Mouse (Mus musculus): Measurements from ENCODE around the gene Amh. TPM values are rescaled to one million over a fixed set of nuclear protein-coding genes. Genes with fewer than 3 reads are reported as not detected.

The Amh gene
- polyA plus RNA-seq, 1 experiment from 2014 or later = 0.09 TPM

GRCm38 (mm10) chr10:80854913-80855748 lies 50.1 kb downstream of the Amh start, which contains the start of the genes Lsm7 and Sppl2b:
Gene Lsm7, minus strand, starts transcription at chr10:80855209.
Gene Sppl2b, plus strand, starts transcription at chr10:80855275.
- Histone ChIP-seq H3K4me2 (peak within 1 kb of the TSS; percentile 99), H3K27me3 (no peaks in the 10 kb centered on the region), H3K4me1 (peaks cover 43% of the 10 kb centered on the region), H3K9me3 (no peaks in the 10 kb centered on the region), H3K36me3 (peaks cover 20% of the 10 kb centered on the region), H3K4me3 (peak within 1 kb of the TSS; percentile 78), H3K27ac (no peak within 1 kb of the TSS), H3K9ac (peak within 1 kb of the TSS; percentile 79)
- under 1% methylated on average over 81 of the region's 81 CpGs for WGBS
- peak; percentile 74 for ATAC-seq (ENCODE audit: borderline replicate concordance, extremely low read depth, low FRiP score, low TSS enrichment)

DNA sequence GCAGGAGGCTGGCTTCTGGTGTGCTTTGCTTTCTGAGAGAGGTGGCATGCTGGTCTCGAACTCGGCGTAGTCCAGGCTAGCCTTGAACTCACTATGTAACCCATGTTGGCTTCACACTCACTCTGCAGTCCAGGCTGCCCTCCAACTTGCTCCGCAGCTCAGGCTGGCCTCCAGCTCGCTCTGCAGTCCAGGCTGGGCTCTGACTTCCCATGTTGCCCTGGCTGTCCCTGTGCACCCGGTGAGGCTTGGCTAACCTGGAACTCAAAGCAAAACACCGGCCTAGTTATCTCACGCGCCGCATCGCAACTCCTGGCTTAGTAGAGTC lies 50.7 kb downstream of the Amh start:
- Histone ChIP-seq H3K4me1 (peaks cover 43% of the 10 kb centered on the region), H3K27ac (no peak overlapping the region), H3K4me2 (peak overlapping the region; percentile 99), H3K36me3 (peaks cover 20% of the 10 kb centered on the region), H3K27me3 (no peaks in the 10 kb centered on the region), H3K9ac (peak overlapping the region; percentile 79), H3K4me3 (peak overlapping the region; percentile 78), H3K9me3 (no peaks in the 10 kb centered on the region)
- WGBS = 16% methylated on average over 11 of the region's 11 CpGs
- no peak for ATAC-seq (ENCODE audit: borderline replicate concordance, extremely low read depth, low FRiP score, low TSS enrichment)

DNA sequence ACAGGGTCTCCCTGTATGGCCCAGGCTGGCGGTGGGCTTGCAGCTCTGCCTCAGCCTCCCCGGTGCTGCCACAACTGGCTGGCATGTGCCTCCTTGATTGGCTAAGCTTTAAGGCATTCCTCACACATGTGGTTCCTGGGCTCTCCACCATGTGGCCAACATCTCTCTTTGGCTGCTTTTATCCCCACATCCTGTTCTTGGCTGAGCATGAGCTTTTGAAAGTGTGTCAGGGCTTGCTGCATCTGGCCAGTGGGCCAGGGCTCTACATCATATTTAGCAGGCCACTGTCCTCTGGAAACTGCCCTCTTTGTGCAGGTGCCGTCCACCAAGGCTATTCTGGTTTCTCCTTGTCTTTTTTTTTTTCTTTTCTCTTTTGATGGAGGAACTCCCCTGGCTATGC lies 51.2 kb downstream of the Amh start:
- Histone ChIP-seq H3K27ac (no peak overlapping the region), H3K4me2 (peak overlapping the region; percentile 99), H3K27me3 (no peaks in the 10 kb centered on the region), H3K4me1 (peaks cover 43% of the 10 kb centered on the region), H3K9ac (peak overlapping the region; percentile 79), H3K9me3 (no peaks in the 10 kb centered on the region), H3K4me3 (peak overlapping the region; percentile 78), H3K36me3 (peaks cover 18% of the 10 kb centered on the region)
- ATAC-seq (ENCODE audit: borderline replicate concordance, extremely low read depth, low FRiP score, low TSS enrichment) = no peak
- 39% methylated on average over 3 of the region's 3 CpGs for WGBS

DNA sequence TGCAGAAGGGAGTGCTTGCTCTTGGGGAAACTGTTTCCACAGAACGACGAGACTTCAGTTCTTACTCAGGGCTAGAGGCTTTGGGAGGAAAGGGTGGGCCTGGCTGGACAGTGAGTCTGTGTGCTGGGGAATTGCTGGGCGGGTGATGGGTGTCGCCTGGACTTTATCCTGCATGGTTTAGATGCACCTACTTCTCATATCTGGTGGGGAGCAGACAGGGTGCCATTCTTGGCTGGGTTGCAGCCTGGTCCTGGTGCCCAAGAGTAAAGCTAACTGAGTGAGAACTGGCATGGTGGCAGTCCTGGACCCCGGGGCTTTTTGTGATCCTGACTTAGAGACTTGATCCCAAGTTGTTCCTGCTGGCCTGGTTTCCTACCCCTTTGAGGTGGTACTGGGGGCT lies 51.9 kb downstream of the Amh start:
- peak overlapping the region; percentile 79; the same call in 1 of the 2 replicates for H3K9ac ChIP-seq
- peak overlapping the region; percentile 63; the same call in 1 of the 2 replicates for H3K27ac ChIP-seq
- H3K27me3 ChIP-seq = no peaks in the 10 kb centered on the region
- WGBS = 65% methylated on average over 5 of the region's 5 CpGs
- no peak overlapping the region; the same call in 1 of the 2 replicates for H3K4me3 ChIP-seq
- peak overlapping the region; percentile 99; the same call in 1 of the 2 replicates for H3K4me2 ChIP-seq
- H3K9me3 ChIP-seq = no peaks in the 10 kb centered on the region
- H3K36me3 ChIP-seq = peaks cover 18% of the 10 kb centered on the region
- peaks cover 43% of the 10 kb centered on the region for H3K4me1 ChIP-seq
- no peak for ATAC-seq (ENCODE audit: borderline replicate concordance, extremely low read depth, low FRiP score, low TSS enrichment)

MicroRNA genes within 50 kb of the gene (microRNA counts, 519-probe panel; counts per million panel counts)
- 19.7 counts per million for microRNA mmu-miR-1982

Small RNA genes within 50 kb of the gene (microRNA-seq; reads per million reads assigned to microRNA genes)
- 1.7 reads per million for gene Mir1982

Other genes with a start within 250 kb of the Amh start
- gene Rexo1, start 243.7 kb upstream of the Amh start, polyA plus RNA-seq (2015; fragmentation: Nextera tagmentation; extraction: Ambion mirVana) = 25.0 and 25.8 TPM in 2 replicates
- 10.1 and 10.2 TPM in 2 replicates for gene Klf16, start 227.9 kb upstream of the Amh start, polyA plus RNA-seq (2015; fragmentation: Nextera tagmentation; extraction: Ambion mirVana)
- 122 and 133 TPM in 2 replicates for gene Abhd17a, start 214.9 kb upstream of the Amh start, polyA plus RNA-seq (2015; fragmentation: Nextera tagmentation; extraction: Ambion mirVana)
- 79.0 and 84.8 TPM in 2 replicates for gene Scamp4, start 202.4 kb upstream of the Amh start, polyA plus RNA-seq (2015; fragmentation: Nextera tagmentation; extraction: Ambion mirVana)
- gene Adat3, start 202.4 kb upstream of the Amh start, polyA plus RNA-seq (2015; fragmentation: Nextera tagmentation; extraction: Ambion mirVana) = 9.1 TPM in 2 replicates
- 3.2 and 5.1 TPM in 2 replicates for gene Gm49322, start 199.2 kb upstream of the Amh start, polyA plus RNA-seq (2015; fragmentation: Nextera tagmentation; extraction: Ambion mirVana)
- gene Csnk1g2, start 182.4 kb upstream of the Amh start, polyA plus RNA-seq (2015; fragmentation: Nextera tagmentation; extraction: Ambion mirVana) = 142 and 152 TPM in 2 replicates
- 83.0 and 85.2 TPM in 2 replicates for gene Btbd2, start 148.2 kb upstream of the Amh start, polyA plus RNA-seq (2015; fragmentation: Nextera tagmentation; extraction: Ambion mirVana)
- gene Mknk2, start 127.1 kb upstream of the Amh start, polyA plus RNA-seq (2015; fragmentation: Nextera tagmentation; extraction: Ambion mirVana) = 99.8 and 104 TPM in 2 replicates
- gene Mob3a, start 103.3 kb upstream of the Amh start, polyA plus RNA-seq (2015; fragmentation: Nextera tagmentation; extraction: Ambion mirVana) = 44.5 and 44.7 TPM in 2 replicates
- gene Izumo4, start 103.1 kb upstream of the Amh start, polyA plus RNA-seq (2015; fragmentation: Nextera tagmentation; extraction: Ambion mirVana) = 19.8 and 23.0 TPM in 2 replicates
- gene Ap3d1, start 63.0 kb upstream of the Amh start, polyA plus RNA-seq (2015; fragmentation: Nextera tagmentation; extraction: Ambion mirVana) = 68.2 and 72.4 TPM in 2 replicates
- gene Dot1l, start 50.0 kb upstream of the Amh start, polyA plus RNA-seq (2015; fragmentation: Nextera tagmentation; extraction: Ambion mirVana) = 15.5 and 18.3 TPM in 2 replicates
- gene Sf3a2, start 7.0 kb upstream of the Amh start, polyA plus RNA-seq (2015; fragmentation: Nextera tagmentation; extraction: Ambion mirVana) = 60.1 and 64.7 TPM in 2 replicates
- 116 and 118 TPM in 2 replicates for gene Plekhj1, start 6.6 kb upstream of the Amh start, polyA plus RNA-seq (2015; fragmentation: Nextera tagmentation; extraction: Ambion mirVana)
- gene Jsrp1, start 8.3 kb downstream of the Amh start, polyA plus RNA-seq (2015; fragmentation: Nextera tagmentation; extraction: Ambion mirVana) = 0.74 and 1.5 TPM in 2 replicates
- 1,965 and 1,985 TPM in 2 replicates for gene Oaz1, start 21.4 kb downstream of the Amh start, polyA plus RNA-seq (2015; fragmentation: Nextera tagmentation; extraction: Ambion mirVana)
- gene Lingo3, start 38.8 kb downstream of the Amh start, polyA plus RNA-seq (2015; fragmentation: Nextera tagmentation; extraction: Ambion mirVana) = 0.05 and 0.31 TPM in 2 replicates
- gene Lsm7, start 50.0 kb downstream of the Amh start, polyA plus RNA-seq (2015; fragmentation: Nextera tagmentation; extraction: Ambion mirVana) = 254 and 281 TPM in 2 replicates
- gene Sppl2b, start 50.0 kb downstream of the Amh start, polyA plus RNA-seq (2015; fragmentation: Nextera tagmentation; extraction: Ambion mirVana) = 39.1 and 40.8 TPM in 2 replicates
- gene Tmprss9, start 66.6 kb downstream of the Amh start, polyA plus RNA-seq (2015; fragmentation: Nextera tagmentation; extraction: Ambion mirVana) = not detected in 2 replicates
- 305 and 307 TPM in 2 replicates for gene Timm13, start 95.7 kb downstream of the Amh start, polyA plus RNA-seq (2015; fragmentation: Nextera tagmentation; extraction: Ambion mirVana)
- 55.8 and 60.4 TPM in 2 replicates for gene Lmnb2, start 113.0 kb downstream of the Amh start, polyA plus RNA-seq (2015; fragmentation: Nextera tagmentation; extraction: Ambion mirVana)
- gene Gadd45b, start 124.8 kb downstream of the Amh start, polyA plus RNA-seq (2015; fragmentation: Nextera tagmentation; extraction: Ambion mirVana) = 42.7 and 42.9 TPM in 2 replicates
- 5.3 and 6.6 TPM in 2 replicates for gene Gng7, start 209.7 kb downstream of the Amh start, polyA plus RNA-seq (2015; fragmentation: Nextera tagmentation; extraction: Ambion mirVana)
- gene Diras1, start 220.4 kb downstream of the Amh start, polyA plus RNA-seq (2015; fragmentation: Nextera tagmentation; extraction: Ambion mirVana) = 0.11 and 0.30 TPM in 2 replicates
- 17.2 and 20.5 TPM in 2 replicates for gene Slc39a3, start 232.2 kb downstream of the Amh start, polyA plus RNA-seq (2015; fragmentation: Nextera tagmentation; extraction: Ambion mirVana)